Mouse (Mus musculus) stomach, postnatal 0 days (tissue): ENCODE measurements around the gene Ctnnb1.

ENCODE experiments used
- CTCF ChIP-seq: IDR thresholded peaks from 2 replicates; pipeline ENCODE4 v1.5.1; 2016; ENCODE audit warnings: antibody characterized with exemption, low read depth, mild to moderate bottlenecking, moderate library complexity
- EP300 ChIP-seq: optimal IDR thresholded peaks from 2 replicates; pipeline ENCODE3; 2016; ENCODE audit warnings: antibody characterized with exemption

DNA sequence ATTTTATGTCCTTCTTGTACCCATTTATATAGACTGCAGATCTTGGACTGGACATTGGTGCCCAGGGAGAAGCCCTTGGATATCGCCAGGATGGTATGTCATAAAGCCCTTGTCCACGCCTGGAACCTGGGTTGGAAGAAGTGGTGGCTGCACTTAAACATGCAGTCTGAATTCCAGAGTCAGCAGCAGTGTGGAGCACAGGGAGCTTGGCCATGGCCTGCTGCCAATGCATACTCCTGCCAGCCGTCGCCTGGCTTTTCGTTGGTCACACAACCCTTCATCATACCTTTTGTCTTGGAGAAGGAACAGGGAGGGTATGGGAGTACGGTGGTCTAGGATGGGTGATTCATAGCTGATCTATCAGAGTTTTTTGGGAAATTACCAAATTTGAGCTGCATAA lies 29.5 kb downstream of the Ctnnb1 start:
- no peak for TF ChIP-seq EP300
- no peak for TF ChIP-seq CTCF
